Mouse (Mus musculus): ENCODE results near the gene Tatdn3. TPM values are rescaled to one million over a fixed set of nuclear protein-coding genes. Genes with fewer than 3 reads are reported as not detected.

Tatdn3 gene
- 10 to 100 TPM; 12.2 to 17.0 TPM for total RNA-seq (2021)
- long read RNA-seq, experiment 1, partial matches to known transcripts = 0 of 4 reads
- long read RNA-seq, experiment 1, other reads (novel, unspliced or antisense) = 0 of 4 reads
- long read RNA-seq, experiment 2, transcript Tatdn3-201 (10 exons, 1,196 nt) = major isoform, 5 of 8 reads
- long read RNA-seq, experiment 2, partial matches to known transcripts = 0 of 8 reads
- long read RNA-seq, experiment 2, other reads (novel, unspliced or antisense) = 2 of 8 reads

DNA sequence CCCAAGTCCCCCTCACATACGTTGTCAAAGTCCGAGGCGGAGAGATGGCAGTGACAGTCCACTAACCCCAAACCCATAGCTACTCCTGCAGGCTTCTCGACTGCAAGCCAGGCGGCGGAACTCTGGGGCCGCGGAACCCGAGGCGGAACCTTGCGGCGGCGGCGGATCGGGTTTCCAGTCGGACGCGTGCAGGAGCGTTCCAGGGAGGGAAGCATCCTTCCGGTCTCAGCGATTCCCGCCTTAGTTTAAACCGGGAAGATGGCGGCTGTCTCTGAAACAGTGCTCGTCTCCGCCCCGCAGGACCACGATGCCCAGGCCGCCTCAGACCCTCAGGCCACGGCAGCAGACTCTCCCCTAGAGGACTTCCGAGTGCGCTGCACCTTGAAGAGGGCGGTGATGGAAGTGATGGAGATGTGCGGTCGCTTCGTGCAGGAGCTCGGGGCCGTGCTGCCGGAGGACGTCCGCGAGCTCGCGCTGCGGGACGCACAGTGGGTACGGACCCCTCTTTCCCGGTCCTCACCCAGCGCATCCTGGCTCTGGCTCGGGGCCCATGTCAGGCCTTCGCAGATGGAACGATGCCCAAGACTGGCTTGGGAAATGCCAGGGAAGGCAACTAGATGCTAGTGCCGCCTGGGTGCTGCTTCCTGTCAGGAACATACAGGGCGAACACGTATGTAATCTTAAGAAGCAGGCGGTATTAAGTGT lies at the start of gene Tatdn3, which contains the start of gene Nsl1:
Gene Tatdn3 (minus strand): TSS at position 152 of the 705 bp plus-strand sequence.
Gene Nsl1 (plus strand): TSS at position 232 of the 705 bp plus-strand sequence.
- intact Hi-C loops (cut with DNase I; ENCODE audit: low total_unique reads) = loop anchor here (5.0 kb wide), 1 partner anchor 36 kb away; the partner anchor contains the start of gene Flvcr1
- DNase-seq = peak; percentile 90

DNA sequence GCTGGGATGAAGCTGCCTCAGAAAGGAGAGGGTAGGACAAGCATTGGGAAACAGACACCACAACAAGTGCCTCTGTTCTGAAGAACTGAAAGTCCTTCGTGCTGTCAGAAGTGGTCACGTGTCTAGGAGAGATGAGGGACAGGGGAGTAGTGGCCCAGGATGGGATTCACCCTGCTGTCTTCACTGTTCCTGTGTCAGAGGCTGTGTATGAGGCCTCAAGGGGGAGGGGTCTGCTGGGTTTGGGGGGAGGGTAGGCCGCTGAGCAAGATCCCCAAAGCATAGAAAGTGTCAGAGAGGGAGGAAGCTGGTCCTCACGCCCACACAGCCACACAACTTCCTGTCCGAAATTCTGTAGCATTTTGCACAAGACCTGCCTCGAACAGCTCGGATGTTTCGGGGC lies 48.4 kb upstream of the Tatdn3 start:
- intact Hi-C loops (cut with DNase I; ENCODE audit: low total_unique reads) = no loop called here
- DNase-seq = no peak

DNA sequence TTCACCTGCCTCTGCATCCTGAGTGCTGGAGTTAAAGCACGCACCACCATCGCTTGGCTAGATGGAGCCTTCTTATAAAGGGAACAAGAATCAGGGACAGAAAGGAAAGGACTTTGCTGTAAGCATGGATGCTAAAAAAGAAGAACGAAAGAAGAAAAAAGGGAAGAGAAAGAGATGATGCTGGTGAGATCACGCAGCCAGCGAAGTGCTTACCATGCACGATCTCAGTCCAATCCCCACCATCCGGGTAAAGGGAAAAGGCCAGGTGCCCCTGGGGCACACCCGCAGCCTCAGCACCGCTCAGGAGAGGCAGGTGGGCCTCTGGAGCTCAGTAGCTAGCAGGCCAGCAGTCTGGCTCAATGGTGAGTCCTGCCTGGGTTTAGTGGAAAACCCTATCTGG lies 47.2 kb upstream of the Tatdn3 start:
- no peak for DNase-seq
- intact Hi-C loops (cut with DNase I; ENCODE audit: low total_unique reads) = no loop called here

DNA sequence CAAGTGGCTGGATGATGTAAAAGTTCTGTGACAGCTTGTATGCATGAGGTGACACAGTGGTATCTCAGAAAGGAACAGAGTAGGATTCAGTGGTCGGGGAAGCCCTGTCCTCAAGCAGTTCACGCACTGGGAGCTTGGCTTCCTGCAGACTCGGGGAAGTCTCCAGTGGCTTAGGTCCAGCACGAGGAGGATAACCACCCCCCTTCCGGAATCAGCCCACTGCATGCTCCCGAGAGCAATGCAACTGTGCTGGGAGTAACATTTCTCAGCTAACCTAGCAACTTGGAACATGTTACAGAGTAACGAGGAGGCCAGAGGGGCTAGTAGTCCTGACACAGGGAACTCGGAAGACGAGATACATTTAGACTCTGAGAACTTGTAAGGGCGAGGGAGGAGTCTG lies 44.6 kb upstream of the Tatdn3 start:
- intact Hi-C loops (cut with DNase I; ENCODE audit: low total_unique reads) = no loop called here
- DNase-seq = no peak

- intact Hi-C loops (cut with DNase I; ENCODE audit: low total_unique reads) = no loop called here
- DNase-seq = no peak
Observed at GRCm38 (mm10) chr1:191105246-191105645, 42.5 kb upstream of the Tatdn3 start.

DNA sequence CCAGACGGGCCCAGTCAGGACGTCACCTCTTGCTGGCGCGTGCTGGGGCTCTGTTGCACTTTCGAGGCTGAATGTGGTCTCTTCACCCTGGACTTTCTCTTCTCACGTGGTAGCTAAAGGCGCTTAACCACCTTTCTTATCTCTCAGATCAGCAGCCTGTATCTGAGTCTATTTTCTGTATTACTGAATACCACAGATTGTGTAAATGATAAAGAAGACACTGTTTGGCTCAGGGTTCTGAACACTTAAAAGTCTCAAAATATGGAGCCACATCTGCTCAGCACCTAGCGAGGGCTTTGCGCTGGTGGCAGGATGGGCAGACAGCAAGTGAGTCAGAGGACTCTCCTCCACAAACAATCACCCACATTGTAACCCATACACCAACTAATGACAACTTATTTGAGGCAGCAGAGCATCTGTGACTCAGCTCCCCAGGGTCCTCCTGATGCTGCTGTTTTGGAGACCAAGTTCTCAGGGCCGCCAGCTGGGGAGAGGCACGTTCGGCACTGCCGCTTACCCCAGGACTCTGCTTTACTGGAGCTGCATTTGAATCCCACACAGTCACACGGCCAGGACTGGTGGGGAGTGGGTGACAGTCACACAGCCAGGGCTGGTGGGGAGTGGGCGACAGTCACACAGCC lies 40.1 kb upstream of the Tatdn3 start:
- DNase-seq = no peak
- intact Hi-C loops (cut with DNase I; ENCODE audit: low total_unique reads) = no loop called here

DNA sequence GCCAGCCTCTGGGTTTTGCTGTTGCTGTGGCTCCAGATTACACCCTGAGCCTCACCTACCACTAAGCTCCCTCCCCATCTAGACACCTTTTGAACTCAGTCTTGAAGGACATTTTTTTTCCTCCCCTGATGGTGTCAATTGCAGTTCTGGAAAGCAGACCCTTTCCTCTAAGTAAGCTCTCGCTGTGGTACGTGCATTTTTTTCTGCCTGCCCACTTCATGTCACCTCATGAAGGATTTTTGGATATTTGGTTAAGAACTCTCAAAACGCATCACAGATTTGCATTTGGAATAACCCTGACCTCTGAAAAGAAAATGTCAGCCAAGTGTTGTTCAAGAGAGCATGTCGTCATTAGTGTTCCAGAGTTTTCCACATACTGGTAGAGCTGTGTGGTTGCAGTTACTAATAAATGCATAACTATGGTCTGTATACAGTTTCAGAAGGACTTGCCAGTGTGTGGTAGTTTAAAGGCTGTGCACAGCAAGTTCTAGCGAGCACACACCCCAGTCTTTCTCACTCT lies 37.1 kb upstream of the Tatdn3 start:
- intact Hi-C loops (cut with DNase I; ENCODE audit: low total_unique reads) = no loop called here
- no peak for DNase-seq

GRCm38 (mm10) chr1:191099114-191099513 lies 36.4 kb upstream of the Tatdn3 start:
- DNase-seq = no peak
- intact Hi-C loops (cut with DNase I; ENCODE audit: low total_unique reads) = no loop called here

GRCm38 (mm10) chr1:191097802-191098747 lies 35.3 kb upstream of the Tatdn3 start, which contains the start of gene Batf3:
Gene Batf3, plus strand, starts transcription at chr1:191097847.
- DNase-seq = peak; percentile 64
- intact Hi-C loops (cut with DNase I; ENCODE audit: low total_unique reads) = no loop called here

DNA sequence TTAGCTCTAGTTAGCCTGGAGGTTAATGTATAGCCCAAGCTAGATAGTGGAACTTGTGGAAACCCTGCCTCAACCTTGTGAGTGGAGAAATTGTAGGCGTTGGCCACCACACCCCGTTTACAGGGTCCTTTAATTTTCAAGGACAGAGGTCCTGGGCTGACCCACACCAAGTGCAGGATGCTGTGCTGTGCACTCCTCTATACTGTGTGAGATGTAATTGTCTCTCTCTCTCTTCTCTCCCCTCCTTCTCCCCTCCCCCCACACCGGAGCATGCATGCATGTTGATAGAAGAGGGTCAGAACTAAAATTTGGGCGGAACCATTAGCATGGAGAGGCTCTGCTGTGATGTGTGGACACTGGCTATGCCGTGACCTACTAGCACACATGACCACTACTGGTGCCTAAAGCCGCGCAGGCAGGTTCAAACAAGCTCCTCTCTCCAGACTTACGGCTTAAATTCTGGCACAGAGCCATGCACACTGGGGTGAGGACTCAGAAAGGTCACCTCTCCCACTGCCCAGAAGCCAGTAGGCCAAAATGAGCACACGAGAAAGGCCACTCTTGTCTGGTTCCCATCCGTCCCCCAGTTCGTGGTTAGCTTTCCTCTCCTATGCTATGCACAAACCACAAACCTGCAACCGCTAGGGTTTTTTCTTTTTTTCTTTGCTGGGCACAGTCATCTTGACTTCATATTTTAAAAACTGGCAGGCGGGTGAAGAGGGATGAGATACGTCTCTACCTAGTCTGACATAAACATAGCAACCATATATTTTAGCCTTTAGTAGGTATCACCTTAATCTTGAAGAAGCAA lies 34.3 kb upstream of the Tatdn3 start:
- no peak for DNase-seq
- intact Hi-C loops (cut with DNase I; ENCODE audit: low total_unique reads) = no loop called here

GRCm38 (mm10) chr1:191095019-191095418 lies 32.3 kb upstream of the Tatdn3 start:
- no peak for DNase-seq
- intact Hi-C loops (cut with DNase I; ENCODE audit: low total_unique reads) = no loop called here

DNA sequence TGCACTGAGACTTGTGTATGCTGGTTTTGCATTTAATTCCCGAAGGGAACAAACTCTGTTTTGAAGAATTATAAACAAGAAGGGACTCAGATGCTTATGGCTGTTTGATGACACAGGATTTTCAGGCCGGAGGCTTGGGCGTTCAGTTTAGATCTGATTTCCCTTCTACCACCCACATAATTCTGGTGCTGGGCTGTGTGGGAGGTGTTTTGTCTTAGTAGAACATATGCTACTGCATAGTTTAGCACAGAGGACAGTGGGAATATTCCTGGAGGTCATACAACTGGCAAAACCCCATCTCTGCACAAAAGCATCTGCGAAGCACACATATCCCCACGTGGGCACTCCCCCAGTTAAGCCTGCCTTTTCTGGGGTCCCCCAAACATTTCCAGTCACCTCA lies 30.8 kb upstream of the Tatdn3 start:
- no peak for DNase-seq
- intact Hi-C loops (cut with DNase I; ENCODE audit: low total_unique reads) = no loop called here

- DNase-seq = no peak
- intact Hi-C loops (cut with DNase I; ENCODE audit: low total_unique reads) = no loop called here
Observed at GRCm38 (mm10) chr1:191092050-191092449, 29.3 kb upstream of the Tatdn3 start.

GRCm38 (mm10) chr1:191089355-191089754 lies 26.6 kb upstream of the Tatdn3 start:
- DNase-seq = no peak
- intact Hi-C loops (cut with DNase I; ENCODE audit: low total_unique reads) = loop anchor here (10.0 kb wide), 1 partner anchor 195 kb away; no protein-coding TSS in a partner anchor

GRCm38 (mm10) chr1:191087955-191088354 lies 25.2 kb upstream of the Tatdn3 start:
- intact Hi-C loops (cut with DNase I; ENCODE audit: low total_unique reads) = loop anchor here (10.0 kb wide), 1 partner anchor 197 kb away; no protein-coding TSS in a partner anchor
- no peak for DNase-seq

DNA sequence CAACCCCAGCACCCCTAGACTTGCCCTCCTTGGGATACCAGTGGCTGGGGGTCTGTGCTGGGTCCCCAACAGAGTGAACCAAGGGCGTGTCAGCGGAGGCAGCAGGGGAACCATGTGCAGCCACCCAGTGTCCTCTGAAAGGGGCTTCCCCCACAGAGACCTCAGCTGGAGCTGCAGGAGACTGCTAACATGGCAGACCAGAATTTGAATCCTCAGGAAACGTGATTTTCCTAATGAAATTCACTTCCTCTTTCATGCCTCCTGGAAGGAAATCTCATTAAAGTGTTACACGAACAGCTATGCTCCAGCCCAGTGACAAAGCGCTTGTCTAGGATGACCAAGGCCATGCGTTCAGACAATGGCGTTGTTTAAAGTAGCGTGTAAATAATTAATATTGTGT lies 24.2 kb upstream of the Tatdn3 start:
- DNase-seq = no peak
- intact Hi-C loops (cut with DNase I; ENCODE audit: low total_unique reads) = loop anchor here (10.0 kb wide), 1 partner anchor 198 kb away; no protein-coding TSS in a partner anchor

- DNase-seq = no peak
- intact Hi-C loops (cut with DNase I; ENCODE audit: low total_unique reads) = loop anchor here (10.0 kb wide), 1 partner anchor 198 kb away; no protein-coding TSS in a partner anchor
Observed at GRCm38 (mm10) chr1:191086304-191086878, 23.7 kb upstream of the Tatdn3 start.

DNA sequence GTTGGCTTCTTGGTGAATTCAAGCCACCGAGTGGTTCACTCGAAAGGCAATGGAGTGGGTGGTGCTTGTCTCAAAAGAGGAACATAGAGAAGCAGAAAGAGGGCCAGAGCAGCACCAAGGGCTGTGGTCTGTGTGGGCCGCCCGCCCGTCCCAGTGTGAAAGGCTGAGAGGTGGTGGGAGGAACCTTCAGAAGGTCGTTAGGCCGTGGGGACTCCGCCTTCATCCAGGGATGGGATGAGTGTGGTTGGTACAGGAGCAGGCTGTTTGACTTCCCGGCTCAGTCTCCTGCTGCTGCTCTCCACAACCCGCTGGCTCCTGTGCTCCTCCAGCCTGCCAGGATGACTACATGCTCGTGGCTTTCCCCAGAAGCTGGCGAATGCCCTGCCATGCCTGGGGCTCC lies 22.9 kb upstream of the Tatdn3 start:
- intact Hi-C loops (cut with DNase I; ENCODE audit: low total_unique reads) = loop anchor here (10.0 kb wide), 1 partner anchor 199 kb away; no protein-coding TSS in a partner anchor
- no peak for DNase-seq

All from gastrocnemius, postnatal 14 days (tissue).